Mouse (Mus musculus): Measurements from ENCODE around the gene Bcat2. TPM values are rescaled to one million over a fixed set of nuclear protein-coding genes. Genes with fewer than 3 reads are reported as not detected.
A peak's percentile ranks its signal among the peaks of the same experiment; 100 is the strongest.

Gene Bcat2
- polyA plus RNA-seq, 1 experiment from 2014 or later = 19.6 TPM

DNA sequence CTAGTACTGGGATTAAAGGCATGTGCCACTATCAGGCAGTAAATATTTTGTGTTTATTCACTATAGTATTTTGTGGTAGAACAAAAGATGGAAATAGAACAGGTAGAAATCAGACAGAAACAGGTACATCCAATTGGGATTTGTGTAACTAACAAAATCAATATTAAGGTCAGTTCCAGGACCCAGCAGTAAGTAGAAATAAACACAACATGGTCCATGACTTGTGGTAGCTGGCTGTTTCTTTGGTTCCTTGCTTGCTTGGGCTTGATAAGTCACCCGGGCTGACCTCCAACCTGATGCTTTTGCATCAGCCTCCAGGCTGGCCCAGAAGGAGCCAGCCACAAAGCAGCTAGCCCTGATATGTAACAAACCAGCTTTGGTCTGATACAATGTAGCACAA, 39.6 kb downstream of the Bcat2 start:
- Histone ChIP-seq H3K36me3 (ENCODE audit: control insufficient read depth, insufficient read depth, low read length) (no peaks in the 10 kb centered on the region), H3K4me1 (ENCODE audit: control insufficient read depth, insufficient read depth, low read length) (no peaks in the 10 kb centered on the region), H3K9ac (ENCODE audit: low read length) (no peak overlapping the region), H3K4me2 (ENCODE audit: low read length) (no peak overlapping the region), H3K27ac (ENCODE audit: low read depth, low read length) (no peak overlapping the region), H3K27me3 (replicated peaks; ENCODE audit: control insufficient read depth, insufficient read depth, low read length) (no peaks in the 10 kb centered on the region), H3K4me3 (ENCODE audit: low read depth, low read length) (no peak overlapping the region), H3K9me3 (replicated peaks; ENCODE audit: control insufficient read depth, low read length) (no peaks in the 10 kb centered on the region)
- ATAC-seq (no peak), DNase-seq (ENCODE audit: low spot score) (no peak)
- WGBS = 82% methylated on average over 1 of the region's 1 CpGs

DNA sequence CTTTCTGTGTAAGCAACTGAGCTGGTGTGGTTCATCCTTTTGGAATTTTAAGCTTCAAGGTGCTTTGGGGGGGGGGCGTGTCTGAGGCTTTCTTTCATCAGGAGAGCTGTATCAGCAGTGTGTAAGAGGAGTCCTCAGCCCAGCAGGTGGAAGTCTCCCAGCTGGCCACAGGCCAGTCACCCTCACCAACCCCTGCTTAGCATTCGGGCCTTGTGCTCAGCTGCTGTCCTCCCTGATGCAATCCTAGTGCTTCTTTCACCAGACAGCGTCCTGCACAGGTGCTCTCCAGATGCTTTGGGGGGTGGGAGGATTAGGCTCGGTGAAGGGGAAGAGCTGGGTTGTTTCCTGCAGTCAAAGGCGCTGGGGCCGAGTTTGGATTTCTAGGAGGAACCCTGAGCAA, 46.3 kb downstream of the Bcat2 start:
- ATAC-seq = no peak
- H3K27ac ChIP-seq (ENCODE audit: low read depth, low read length) = no peak overlapping the region

DNA sequence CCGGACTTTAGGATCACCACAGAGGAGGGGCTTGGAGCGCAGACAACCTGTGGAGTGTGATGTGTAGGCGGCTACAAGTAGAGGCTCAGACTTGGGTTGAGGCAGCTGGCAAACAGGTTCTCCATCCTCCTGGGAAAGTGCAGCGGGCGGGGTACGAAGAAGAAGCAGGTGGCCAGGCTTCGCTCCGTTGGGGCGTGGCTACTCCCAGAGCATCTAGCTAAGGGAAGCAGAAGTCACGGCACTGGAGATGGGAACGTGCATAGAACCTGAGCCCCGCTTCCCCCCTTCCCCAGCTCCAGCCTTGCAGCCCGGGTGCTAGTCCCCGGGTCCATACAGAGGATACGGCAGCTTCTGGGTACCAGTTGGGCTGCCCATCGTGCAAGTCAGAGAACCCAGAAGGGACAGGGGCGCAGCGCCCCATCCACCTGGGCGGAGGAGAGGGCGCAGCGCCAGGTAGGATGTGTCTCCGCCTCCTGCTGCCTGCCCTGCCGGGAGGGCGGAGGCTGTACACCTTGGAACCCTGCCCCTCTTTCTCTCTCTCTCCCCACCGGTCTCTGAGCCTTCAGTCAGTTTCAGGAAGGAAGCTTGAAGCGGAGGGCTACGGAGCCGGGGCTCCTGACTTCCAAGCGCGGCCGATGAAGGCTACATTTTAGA, 47.2 kb downstream of the Bcat2 start, which contains the start of gene Fut1:
Fut1 (plus strand) TSS at position 248 of the 654 bp plus-strand sequence.
- peaks cover 20% of the 10 kb centered on the region for H3K27me3 ChIP-seq (replicated peaks; ENCODE audit: control insufficient read depth, insufficient read depth, low read length)
- ATAC-seq (no peak), DNase-seq (ENCODE audit: low spot score) (no peak)
- H3K27ac ChIP-seq (ENCODE audit: low read depth, low read length) = no peak within 1 kb of the TSS
- no peak within 1 kb of the TSS for H3K9ac ChIP-seq (ENCODE audit: low read length)
- H3K36me3 ChIP-seq (ENCODE audit: control insufficient read depth, insufficient read depth, low read length) = no peaks in the 10 kb centered on the region
- no peaks in the 10 kb centered on the region for H3K9me3 ChIP-seq (replicated peaks; ENCODE audit: control insufficient read depth, low read length)
- no peaks in the 10 kb centered on the region for H3K4me1 ChIP-seq (ENCODE audit: control insufficient read depth, insufficient read depth, low read length)
- H3K4me3 ChIP-seq (ENCODE audit: low read depth, low read length) = no peak within 1 kb of the TSS
- H3K4me2 ChIP-seq (ENCODE audit: low read length) = 0 out of 2 replicates have a peak within 1 kb of the TSS, but pooled peaks have one; percentile 18
- 7% methylated on average over 28 of the region's 31 CpGs for WGBS

More for the DNA sequence above, 46.3 kb downstream of the Bcat2 start:
- Histone ChIP-seq H3K9me3 (replicated peaks; ENCODE audit: control insufficient read depth, low read length) (no peaks in the 10 kb centered on the region), H3K9ac (ENCODE audit: low read length) (no peak overlapping the region), H3K4me1 (ENCODE audit: control insufficient read depth, insufficient read depth, low read length) (no peaks in the 10 kb centered on the region), H3K36me3 (ENCODE audit: control insufficient read depth, insufficient read depth, low read length) (no peaks in the 10 kb centered on the region), H3K4me3 (ENCODE audit: low read depth, low read length) (no peak overlapping the region), H3K27me3 (replicated peaks; ENCODE audit: control insufficient read depth, insufficient read depth, low read length) (peaks cover 20% of the 10 kb centered on the region), H3K4me2 (ENCODE audit: low read length) (no peak overlapping the region)
- WGBS = 20% methylated on average over 6 of the region's 6 CpGs
- DNase-seq (ENCODE audit: low spot score) = no peak

DNA sequence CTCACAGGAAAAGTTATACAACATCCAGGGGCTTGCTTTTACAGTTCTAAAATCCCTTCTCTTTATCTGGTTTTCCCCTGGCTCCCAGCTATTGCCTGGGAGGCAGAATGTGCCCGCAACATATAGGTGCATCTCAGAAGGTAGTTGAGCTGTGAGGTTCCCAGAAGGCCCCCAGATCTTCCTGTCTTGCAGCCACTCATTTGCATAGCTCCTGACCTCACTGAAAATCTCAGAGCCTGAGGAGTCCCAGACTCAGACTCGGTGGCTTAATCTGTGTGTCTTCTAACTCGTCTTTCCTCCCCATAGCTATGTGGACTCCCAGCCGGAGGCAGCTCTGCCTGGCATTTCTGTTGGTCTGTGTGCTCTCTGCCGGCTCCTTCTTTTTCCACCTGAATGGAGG, 48.4 kb downstream of the Bcat2 start:
- no peak for ATAC-seq
- peaks cover 20% of the 10 kb centered on the region for H3K27me3 ChIP-seq (replicated peaks; ENCODE audit: control insufficient read depth, insufficient read depth, low read length)
- 83% methylated on average over 5 of the region's 5 CpGs for WGBS

DNA sequence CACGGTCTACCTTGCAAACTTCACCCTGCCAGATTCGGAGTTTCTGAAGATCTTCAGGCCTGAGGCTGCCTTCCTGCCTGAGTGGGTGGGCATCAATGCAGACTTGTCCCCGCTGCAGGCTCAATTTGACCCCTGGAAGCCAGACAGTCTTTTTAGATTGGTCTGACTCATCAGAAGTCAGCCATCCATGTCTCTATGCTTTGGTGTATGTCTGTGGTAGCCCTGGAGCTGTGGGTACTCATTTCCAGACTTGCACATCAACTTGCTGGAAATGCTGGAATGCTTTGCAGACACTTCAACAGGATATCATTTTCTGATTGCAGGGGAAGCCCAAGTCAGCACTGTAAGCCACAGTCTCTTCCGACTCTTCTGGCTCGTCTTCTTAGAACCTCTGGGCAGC, 49.6 kb downstream of the Bcat2 start:
- H3K27ac ChIP-seq (ENCODE audit: low read depth, low read length) = no peak overlapping the region
- no peaks in the 10 kb centered on the region for H3K4me1 ChIP-seq (ENCODE audit: control insufficient read depth, insufficient read depth, low read length)
- ATAC-seq = no peak
- no peak overlapping the region for H3K9ac ChIP-seq (ENCODE audit: low read length)
- 92% methylated on average over 5 of the region's 5 CpGs for WGBS
- H3K36me3 ChIP-seq (ENCODE audit: control insufficient read depth, insufficient read depth, low read length) = no peaks in the 10 kb centered on the region
- H3K27me3 ChIP-seq (replicated peaks; ENCODE audit: control insufficient read depth, insufficient read depth, low read length) = peaks cover 20% of the 10 kb centered on the region
- H3K4me3 ChIP-seq (ENCODE audit: low read depth, low read length) = no peak overlapping the region
- no peak overlapping the region for H3K4me2 ChIP-seq (ENCODE audit: low read length)
- H3K9me3 ChIP-seq (replicated peaks; ENCODE audit: control insufficient read depth, low read length) = no peaks in the 10 kb centered on the region
- no peak for DNase-seq (ENCODE audit: low spot score)

More for the DNA sequence above, 48.4 kb downstream of the Bcat2 start:
- H3K36me3 ChIP-seq (ENCODE audit: control insufficient read depth, insufficient read depth, low read length) = no peaks in the 10 kb centered on the region
- DNase-seq (ENCODE audit: low spot score) = no peak
- no peak overlapping the region for H3K9ac ChIP-seq (ENCODE audit: low read length)
- H3K9me3 ChIP-seq (replicated peaks; ENCODE audit: control insufficient read depth, low read length) = no peaks in the 10 kb centered on the region
- no peaks in the 10 kb centered on the region for H3K4me1 ChIP-seq (ENCODE audit: control insufficient read depth, insufficient read depth, low read length)
- no peak overlapping the region for H3K27ac ChIP-seq (ENCODE audit: low read depth, low read length)
- no peak overlapping the region for H3K4me3 ChIP-seq (ENCODE audit: low read depth, low read length)
- no peak overlapping the region for H3K4me2 ChIP-seq (ENCODE audit: low read length)

DNA sequence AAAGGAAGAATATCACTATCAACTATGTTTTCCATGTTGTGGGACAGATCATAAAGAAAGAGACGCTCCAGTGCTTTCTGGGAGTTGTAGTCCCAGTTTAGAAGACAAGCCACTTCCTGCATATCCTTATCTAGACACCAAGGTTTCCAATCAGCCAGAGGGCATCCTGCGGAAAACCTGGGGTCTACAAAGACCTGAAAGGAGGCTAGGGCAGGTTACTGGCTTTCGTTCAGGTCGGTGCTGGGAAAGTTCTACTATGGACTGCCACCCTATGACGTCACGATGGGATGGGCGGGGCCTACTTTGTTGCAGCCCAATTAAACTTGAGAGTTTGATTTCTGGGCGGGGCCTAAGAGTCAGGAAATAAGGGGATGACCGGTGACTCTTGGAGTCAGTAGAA, 51.5 kb downstream of the Bcat2 start, which contains the start of gene Izumo1:
Izumo1 (plus strand) TSS at position 369 of the 400 bp plus-strand sequence.
- no peak within 1 kb of the TSS for H3K9ac ChIP-seq (ENCODE audit: low read length)
- no peak within 1 kb of the TSS for H3K4me2 ChIP-seq (ENCODE audit: low read length)
- H3K4me3 ChIP-seq (ENCODE audit: low read depth, low read length) = no peak within 1 kb of the TSS
- 31% methylated on average over 9 of the region's 9 CpGs for WGBS
- no peaks in the 10 kb centered on the region for H3K4me1 ChIP-seq (ENCODE audit: control insufficient read depth, insufficient read depth, low read length)
- peaks cover 16% of the 10 kb centered on the region for H3K27me3 ChIP-seq (replicated peaks; ENCODE audit: control insufficient read depth, insufficient read depth, low read length)
- no peak for ATAC-seq
- no peak for DNase-seq (ENCODE audit: low spot score)
- no peaks in the 10 kb centered on the region for H3K9me3 ChIP-seq (replicated peaks; ENCODE audit: control insufficient read depth, low read length)
- H3K36me3 ChIP-seq (ENCODE audit: control insufficient read depth, insufficient read depth, low read length) = no peaks in the 10 kb centered on the region
- no peak within 1 kb of the TSS for H3K27ac ChIP-seq (ENCODE audit: low read depth, low read length)

DNA sequence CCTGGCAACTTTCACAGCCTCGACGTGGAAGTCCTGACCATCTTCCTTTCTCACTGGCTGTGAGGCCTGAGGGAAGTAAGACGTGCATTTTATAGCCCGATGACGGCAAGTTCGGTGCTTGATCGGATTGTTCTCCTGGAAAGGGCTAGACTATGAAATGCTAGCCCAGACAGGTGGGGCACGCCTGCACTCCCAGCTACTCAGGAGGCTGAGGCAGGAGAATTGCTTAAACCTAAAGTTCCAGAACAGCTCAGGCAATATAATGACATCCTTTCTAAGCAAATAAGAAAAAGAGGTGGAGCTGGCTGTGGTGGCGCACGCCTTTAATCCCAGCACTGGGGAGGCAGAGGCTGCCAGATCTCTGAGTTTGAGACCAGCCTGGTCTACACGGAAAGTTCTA, 53.6 kb downstream of the Bcat2 start:
- Histone ChIP-seq H3K9me3 (replicated peaks; ENCODE audit: control insufficient read depth, low read length) (no peaks in the 10 kb centered on the region), H3K9ac (ENCODE audit: low read length) (no peak overlapping the region), H3K4me2 (ENCODE audit: low read length) (no peak overlapping the region), H3K27ac (ENCODE audit: low read depth, low read length) (no peak overlapping the region), H3K36me3 (ENCODE audit: control insufficient read depth, insufficient read depth, low read length) (no peaks in the 10 kb centered on the region), H3K27me3 (replicated peaks; ENCODE audit: control insufficient read depth, insufficient read depth, low read length) (0 out of 2 replicates have a peak, but pooled peaks cover 7% of the 10 kb centered on the region), H3K4me1 (ENCODE audit: control insufficient read depth, insufficient read depth, low read length) (0 out of 2 replicates have a peak, but pooled peaks cover 2% of the 10 kb centered on the region), H3K4me3 (ENCODE audit: low read depth, low read length) (no peak overlapping the region)
- WGBS = 95% methylated on average over 11 of the region's 11 CpGs
- no peak for ATAC-seq
- DNase-seq (ENCODE audit: low spot score) = no peak

DNA sequence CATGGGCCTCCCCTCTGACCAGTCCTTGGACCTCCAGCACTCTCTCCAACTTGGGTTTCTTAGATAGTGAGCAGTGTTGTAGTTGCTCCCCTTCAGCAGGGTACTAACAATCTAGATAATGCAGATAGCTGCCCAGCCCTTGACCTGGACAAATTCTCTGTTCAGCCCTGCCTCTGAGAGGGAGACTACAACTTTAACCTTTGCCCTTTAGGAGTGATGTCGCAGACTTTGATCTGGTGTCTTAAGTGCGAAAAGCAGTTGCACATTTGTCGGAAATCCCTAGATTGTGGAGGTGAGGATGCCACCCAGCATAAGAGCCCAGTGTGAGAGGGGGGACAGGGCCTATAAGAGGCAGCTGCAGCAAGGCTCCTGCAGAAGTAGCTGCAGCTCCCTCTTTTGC, 54.8 kb downstream of the Bcat2 start:
- H3K36me3 ChIP-seq (ENCODE audit: control insufficient read depth, insufficient read depth, low read length) = no peaks in the 10 kb centered on the region
- H3K4me1 ChIP-seq (ENCODE audit: control insufficient read depth, insufficient read depth, low read length) = 0 out of 2 replicates have a peak, but pooled peaks cover 2% of the 10 kb centered on the region
- ATAC-seq = no peak
- H3K27me3 ChIP-seq (replicated peaks; ENCODE audit: control insufficient read depth, insufficient read depth, low read length) = 0 out of 2 replicates have a peak, but pooled peaks cover under 1% of the 10 kb centered on the region
- no peak overlapping the region for H3K4me3 ChIP-seq (ENCODE audit: low read depth, low read length)
- WGBS = 87% methylated on average over 3 of the region's 3 CpGs
- no peak overlapping the region for H3K4me2 ChIP-seq (ENCODE audit: low read length)
- H3K9ac ChIP-seq (ENCODE audit: low read length) = no peak overlapping the region
- H3K27ac ChIP-seq (ENCODE audit: low read depth, low read length) = no peak overlapping the region
- DNase-seq (ENCODE audit: low spot score) = no peak
- no peaks in the 10 kb centered on the region for H3K9me3 ChIP-seq (replicated peaks; ENCODE audit: control insufficient read depth, low read length)

DNA sequence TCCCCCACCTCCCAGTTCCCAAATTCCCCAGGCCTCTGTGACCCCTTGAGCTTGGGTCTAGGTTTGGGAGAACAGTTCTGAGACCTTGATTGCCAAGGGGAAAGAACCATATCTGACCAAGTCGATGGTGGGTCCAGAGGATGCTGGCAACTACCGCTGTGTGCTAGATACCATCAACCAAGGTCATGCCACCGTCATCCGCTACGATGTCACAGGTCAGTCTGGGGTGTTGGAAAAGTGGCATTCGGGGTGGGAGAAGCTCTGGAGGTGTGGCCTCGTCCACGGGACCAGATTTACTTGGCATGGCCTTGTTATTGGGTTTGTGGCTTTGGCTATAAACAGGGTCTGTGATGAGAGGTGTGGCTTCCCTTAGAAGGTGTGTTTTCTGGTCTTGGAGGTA, 55.5 kb downstream of the Bcat2 start:
- DNase-seq (ENCODE audit: low spot score) = no peak
- no peak overlapping the region for H3K27ac ChIP-seq (ENCODE audit: low read depth, low read length)
- H3K27me3 ChIP-seq (replicated peaks; ENCODE audit: control insufficient read depth, insufficient read depth, low read length) = no peaks in the 10 kb centered on the region
- H3K4me3 ChIP-seq (ENCODE audit: low read depth, low read length) = no peak overlapping the region
- H3K4me2 ChIP-seq (ENCODE audit: low read length) = no peak overlapping the region
- no peak for ATAC-seq
- H3K9me3 ChIP-seq (replicated peaks; ENCODE audit: control insufficient read depth, low read length) = no peaks in the 10 kb centered on the region
- 0 out of 2 replicates have a peak, but pooled peaks cover 2% of the 10 kb centered on the region for H3K4me1 ChIP-seq (ENCODE audit: control insufficient read depth, insufficient read depth, low read length)
- no peak overlapping the region for H3K9ac ChIP-seq (ENCODE audit: low read length)
- 89% methylated on average over 8 of the region's 8 CpGs for WGBS
- H3K36me3 ChIP-seq (ENCODE audit: control insufficient read depth, insufficient read depth, low read length) = no peaks in the 10 kb centered on the region

Measured in forebrain, embryonic 14.5 days (tissue).